Mouse (Mus musculus) hematopoietic stem cell, adult 5-6 weeks (primary cell): ENCODE data around the gene Ccdc153. TPM values are rescaled to one million over a fixed set of nuclear protein-coding genes. Genes with fewer than 3 reads are reported as not detected.

Experiments
- ATAC-seq, 2 experiments: fragments of 125-278 bp in 1 of 2; replicated peaks in 1 of 2; 2 replicates each; pipeline ENCODE4 v1.8.0; 2016 to 2017; ENCODE audit warnings: inconsistent platforms in 2 of 2, mild to moderate bottlenecking in 2 of 2, moderate number of reproducible peaks in 2 of 2, low read depth in 1 of 2, moderate TSS enrichment in 1 of 2; ENCODE audit not compliant: low FRiP score in 2 of 2, poor library complexity in 2 of 2, severe bottlenecking in 2 of 2, insufficient read depth in 1 of 2, low TSS enrichment in 1 of 2
- total RNA-seq: library from RNA; stranded (forward); fragments of 172-1452, 232-1000 nt; gene quantifications from 2 replicates; pipeline ENCODE4 v1.2.3, GENCODE M21; 2017

The Ccdc153 gene
- total RNA-seq, 1 experiment from 2014 or later: not detected

- no peak for ATAC-seq
Observed at GRCm38 (mm10) chr9:44261388-44261787, 20.9 kb downstream of the Ccdc153 start.

GRCm38 (mm10) chr9:44266478-44267226 is 26.2 kb downstream of the Ccdc153 start:
- no peak for ATAC-seq

- ATAC-seq: no peak
Observed at GRCm38 (mm10) chr9:44267319-44268026, 27.0 kb downstream of the Ccdc153 start.

- peak; percentile 83 to 86 for ATAC-seq
Observed at GRCm38 (mm10) chr9:44268027-44268360, 27.5 kb downstream of the Ccdc153 start.

- ATAC-seq: peak; percentile 59 to 76
Observed at GRCm38 (mm10) chr9:44268432-44268831, 28.0 kb downstream of the Ccdc153 start, which contains the start of gene Nlrx1. Gene Nlrx1, minus strand, starts transcription at chr9:44268599.

GRCm38 (mm10) chr9:44269077-44269476 is 28.6 kb downstream of the Ccdc153 start:
- no peak for ATAC-seq

- no peak for ATAC-seq
Observed at GRCm38 (mm10) chr9:44269973-44270372, 29.5 kb downstream of the Ccdc153 start.

- ATAC-seq: no peak
Observed at GRCm38 (mm10) chr9:44283183-44283582, 42.7 kb downstream of the Ccdc153 start.

GRCm38 (mm10) chr9:44286256-44286850 is 45.9 kb downstream of the Ccdc153 start:
- no peak for ATAC-seq

- no peak for ATAC-seq
Observed at GRCm38 (mm10) chr9:44287003-44287400, 46.5 kb downstream of the Ccdc153 start.

GRCm38 (mm10) chr9:44287401-44288075 is 47.1 kb downstream of the Ccdc153 start:
- peak in 1 of 2 experiments; percentile 51; a peak in 2 of 4 replicates for ATAC-seq

GRCm38 (mm10) chr9:44288076-44288958 is 47.8 kb downstream of the Ccdc153 start, which contains the start of gene Abcg4:
Gene Abcg4, minus strand, starts transcription at chr9:44288615.
- 0 out of 4 replicates have a peak, but pooled peaks of 1 of the 2 experiments have one; percentile 25 for ATAC-seq

- ATAC-seq: no peak
Observed at GRCm38 (mm10) chr9:44288959-44289291, 48.4 kb downstream of the Ccdc153 start.

GRCm38 (mm10) chr9:44292490-44292889 is 52.0 kb downstream of the Ccdc153 start:
- peak in 1 of 2 experiments; percentile 50; a peak in 1 of 4 replicates for ATAC-seq
